Mouse (Mus musculus) embryonic fibroblast, embryonic 13.5 days (primary cell): ENCODE results near the gene Hyal3.

Experiments used
- CTCF ChIP-seq: IDR thresholded peaks from 2 replicates; pipeline ENCODE4 v1.5.1; 2011; ENCODE audit warnings: mild to moderate bottlenecking, control low read depth, low read length, moderate library complexity, borderline replicate concordance; ENCODE audit not compliant: insufficient read depth
- POLR2A ChIP-seq: IDR thresholded peaks from 2 replicates; pipeline ENCODE4 v1.6.1; 2011; ENCODE audit warnings: low read depth, mild to moderate bottlenecking, control low read depth, low read length, moderate library complexity

- TF ChIP-seq CTCF (no peak), POLR2A (no peak)
Measured at GRCm38 (mm10) chr9:107634406-107635278, 54.0 kb downstream of the Hyal3 start.
